Mouse (Mus musculus): Measurements from ENCODE around the gene Galm. TPM values are rescaled to one million over a fixed set of nuclear protein-coding genes. Genes with fewer than 3 reads are reported as not detected.

The Galm gene
- polyA plus RNA-seq, 1 experiment = 2.5 TPM

DNA sequence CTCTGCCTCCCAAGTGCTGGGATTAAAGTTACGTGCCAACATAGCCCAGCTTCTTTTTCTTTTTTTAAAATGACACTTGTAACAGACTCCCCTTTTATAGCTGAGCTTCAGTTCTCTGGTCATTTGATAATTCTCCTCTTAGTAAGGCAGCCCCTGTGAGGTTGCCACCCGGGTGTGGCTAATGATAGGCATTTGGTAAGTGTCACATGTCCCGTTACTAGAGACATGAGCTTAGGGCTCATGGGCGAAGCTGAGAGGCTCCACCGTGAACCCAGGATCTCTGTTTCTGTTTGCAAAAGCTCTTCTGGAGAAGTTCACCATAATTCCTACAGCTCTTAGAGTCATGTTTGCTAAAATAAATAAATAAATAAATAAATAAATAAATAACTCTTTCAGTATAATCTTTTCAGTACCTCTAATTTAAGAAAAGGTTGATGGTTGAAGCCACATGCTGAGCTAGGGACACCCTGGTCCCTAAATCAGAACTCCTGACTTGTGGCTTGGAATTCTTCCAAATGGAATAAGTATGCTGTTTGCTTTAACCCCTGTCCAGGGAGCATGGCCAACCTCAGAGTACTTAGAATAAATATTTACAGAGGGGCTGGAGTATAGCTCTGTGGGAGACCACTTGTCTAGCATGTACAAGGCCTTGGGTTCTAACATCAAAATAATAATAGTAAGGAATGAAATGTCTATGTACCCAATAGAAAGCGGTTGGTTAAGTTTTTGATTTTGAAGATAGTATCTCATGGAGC, 16.4 kb downstream of the Galm start:
- TF ChIP-seq USF1 (IDR thresholded peaks at IDR 0.05; ENCODE audit: low read depth) = peak; percentile 51
- TF ChIP-seq MYOD1 (IDR thresholded peaks at IDR 0.05; ENCODE audit: control insufficient read depth in 1 of 3, insufficient read length in 2 of 3, low read depth in 2 of 3) = no peak
- Histone ChIP-seq H3K4me2 (ENCODE audit: low read depth) (no peak overlapping the region), H3K36me3 (ENCODE audit: control insufficient read depth, insufficient read depth) (no peaks in the 10 kb centered on the region), H3K79me2 (ENCODE audit: control insufficient read depth, insufficient read depth) (no peaks in the 10 kb centered on the region), H3K4me3 (no peak overlapping the region), H3ac (ENCODE audit: control insufficient read depth, insufficient read length) (no peak overlapping the region), H3K27me3 (ENCODE audit: control insufficient read depth, insufficient read depth, insufficient read length) (no peaks in the 10 kb centered on the region)

DNA sequence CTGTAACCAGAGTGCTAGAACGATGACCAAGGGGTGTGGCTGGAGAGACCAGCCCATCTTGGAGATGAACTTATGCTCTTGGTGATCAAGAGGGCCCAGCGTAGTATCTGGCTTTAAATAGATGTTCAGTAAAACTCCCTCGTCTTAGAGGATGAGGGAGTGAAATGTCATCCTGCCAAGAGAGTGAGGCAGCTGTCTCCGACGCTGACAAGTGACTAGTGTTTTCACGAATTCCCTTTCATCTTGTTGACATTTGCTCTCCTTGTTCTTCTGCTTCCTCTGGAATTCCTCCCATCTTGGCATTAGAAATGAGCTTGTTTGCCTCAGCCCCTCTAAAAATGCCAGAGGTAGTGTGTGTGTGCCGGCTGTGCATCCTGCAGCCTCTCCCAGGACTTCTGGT, 17.9 kb downstream of the Galm start:
- H3ac ChIP-seq (ENCODE audit: control insufficient read depth, insufficient read length) = no peak overlapping the region
- TF ChIP-seq MYOD1 (IDR thresholded peaks at IDR 0.05; ENCODE audit: control insufficient read depth in 1 of 3, insufficient read length in 2 of 3, low read depth in 2 of 3) (peak in 2 of 3 experiments; percentile 47 to 81), E2F4 (IDR thresholded peaks at IDR 0.05; ENCODE audit: insufficient read depth) (no peak), MYOG (IDR thresholded peaks at IDR 0.05; ENCODE audit: control insufficient read depth in 1 of 3, insufficient read depth in 1 of 3, insufficient read length in 2 of 3, low read depth in 2 of 3) (peak in 1 of 3 experiments; percentile 59)
- no peaks in the 10 kb centered on the region for H3K36me3 ChIP-seq (ENCODE audit: control insufficient read depth, insufficient read depth)
- no peaks in the 10 kb centered on the region for H3K27me3 ChIP-seq (ENCODE audit: control insufficient read depth, insufficient read depth, insufficient read length)
- no peaks in the 10 kb centered on the region for H3K79me2 ChIP-seq (ENCODE audit: control insufficient read depth, insufficient read depth)
- H3K4me3 ChIP-seq = no peak overlapping the region
- H3K4me2 ChIP-seq (ENCODE audit: low read depth) = peak overlapping the region; percentile 18

DNA sequence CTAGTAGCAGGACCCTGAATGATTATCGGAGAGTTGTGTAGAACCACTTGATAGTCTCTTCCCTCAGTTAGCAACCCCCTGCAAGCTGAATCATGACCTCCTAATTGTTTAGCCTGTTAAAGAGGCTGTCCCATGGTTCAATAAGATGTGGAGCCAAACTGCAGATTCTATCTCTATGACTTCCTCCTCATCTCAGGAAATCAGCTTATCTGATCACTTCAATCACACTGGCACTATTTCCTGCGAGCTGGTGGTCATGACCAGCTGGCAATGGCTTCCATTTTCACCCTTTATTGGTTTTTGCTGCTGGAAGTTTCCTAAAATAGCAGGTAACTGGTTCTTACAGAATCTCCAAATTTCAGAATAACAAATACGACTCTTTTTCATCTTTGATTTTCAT, 18.5 kb downstream of the Galm start:
- H3K4me3 ChIP-seq = no peak overlapping the region
- peak overlapping the region; percentile 16 for H3K4me2 ChIP-seq (ENCODE audit: low read depth)
- no peaks in the 10 kb centered on the region for H3K27me3 ChIP-seq (ENCODE audit: control insufficient read depth, insufficient read depth, insufficient read length)
- TF ChIP-seq POLR2AphosphoS2 (IDR thresholded peaks at IDR 0.05; ENCODE audit: insufficient read length, low read depth) (no peak), TCF3 (IDR thresholded peaks at IDR 0.05; ENCODE audit: insufficient read length, low read depth) (no peak), SRF (IDR thresholded peaks at IDR 0.05; ENCODE audit: control insufficient read depth, insufficient read length, low read depth) (no peak), TCF12 (IDR thresholded peaks at IDR 0.05; ENCODE audit: insufficient read depth, poor library complexity, severe bottlenecking) (no peak), MAX (IDR thresholded peaks at IDR 0.05; ENCODE audit: low read depth) (no peak), POLR2A (IDR thresholded peaks at IDR 0.05; ENCODE audit: insufficient read length, low read depth) (no peak), MYOD1 (IDR thresholded peaks at IDR 0.05; ENCODE audit: control insufficient read depth in 1 of 3, insufficient read length in 2 of 3, low read depth in 2 of 3) (no peak), E2F4 (IDR thresholded peaks at IDR 0.05; ENCODE audit: insufficient read depth) (no peak), USF1 (IDR thresholded peaks at IDR 0.05; ENCODE audit: low read depth) (no peak), MYOG (IDR thresholded peaks at IDR 0.05; ENCODE audit: control insufficient read depth in 1 of 3, insufficient read depth in 1 of 3, insufficient read length in 2 of 3, low read depth in 2 of 3) (no peak), REST (IDR thresholded peaks at IDR 0.05; ENCODE audit: insufficient read depth, insufficient read length) (no peak), CEBPB (IDR thresholded peaks at IDR 0.05; ENCODE audit: insufficient read depth, poor library complexity, severe bottlenecking) (no peak)
- H3K36me3 ChIP-seq (ENCODE audit: control insufficient read depth, insufficient read depth) = no peaks in the 10 kb centered on the region
- H3ac ChIP-seq (ENCODE audit: control insufficient read depth, insufficient read length) = no peak overlapping the region
- no peaks in the 10 kb centered on the region for H3K79me2 ChIP-seq (ENCODE audit: control insufficient read depth, insufficient read depth)

DNA sequence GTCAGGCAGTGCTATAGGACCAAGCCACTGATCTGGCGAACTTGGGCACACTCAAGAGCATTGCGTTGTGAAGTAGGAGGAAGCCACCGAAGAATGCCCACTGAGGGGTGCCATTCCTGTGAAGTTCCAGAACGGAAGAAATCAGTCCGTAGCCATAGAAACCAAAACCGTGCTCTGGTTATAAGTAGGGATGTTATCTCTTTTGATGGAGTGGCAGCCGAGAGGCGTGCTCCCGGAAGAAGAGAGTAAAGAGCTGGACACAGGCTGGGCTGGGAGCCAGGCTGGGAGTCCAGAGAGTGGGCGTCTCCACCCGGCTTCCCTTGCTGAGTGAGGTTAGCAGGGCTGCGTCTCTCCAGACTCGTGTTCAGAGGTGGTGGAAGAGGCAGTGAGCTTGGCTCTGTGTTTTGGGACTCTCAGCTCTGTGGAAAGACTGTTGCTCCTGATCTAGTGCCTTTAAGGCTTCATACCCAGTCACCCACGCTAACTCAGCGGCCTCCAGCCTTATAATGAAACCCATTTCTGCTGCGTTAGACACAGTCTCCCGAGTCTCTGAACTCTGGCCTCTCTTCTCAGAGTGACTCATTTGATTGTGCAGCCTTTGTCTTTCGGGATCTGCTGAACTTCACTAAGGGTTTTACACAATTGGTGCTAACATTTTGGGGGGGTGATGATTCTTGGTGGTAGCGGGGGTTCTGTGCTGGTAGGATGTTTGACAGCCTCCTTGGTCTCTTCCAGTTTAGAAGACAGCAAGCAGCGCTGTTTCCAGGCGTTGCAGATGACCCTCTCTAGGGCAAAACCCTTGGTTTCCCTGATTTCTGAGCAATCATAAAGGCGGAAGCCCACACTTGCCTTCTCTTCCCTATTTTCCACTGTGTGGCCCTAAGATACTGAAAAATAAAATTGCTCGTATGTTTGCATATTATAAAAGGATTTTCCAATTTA, 21.1 kb downstream of the Galm start:
- H3ac ChIP-seq (ENCODE audit: control insufficient read depth, insufficient read length) = no peak overlapping the region
- no peaks in the 10 kb centered on the region for H3K27me3 ChIP-seq (ENCODE audit: control insufficient read depth, insufficient read depth, insufficient read length)
- peak overlapping the region; percentile 83 for H3K4me2 ChIP-seq (ENCODE audit: low read depth)
- H3K36me3 ChIP-seq (ENCODE audit: control insufficient read depth, insufficient read depth) = no peaks in the 10 kb centered on the region
- no peak for TF ChIP-seq MYOD1 (IDR thresholded peaks at IDR 0.05; ENCODE audit: control insufficient read depth in 1 of 3, insufficient read length in 2 of 3, low read depth in 2 of 3)
- no peak for TF ChIP-seq MYOG (IDR thresholded peaks at IDR 0.05; ENCODE audit: control insufficient read depth in 1 of 3, insufficient read depth in 1 of 3, insufficient read length in 2 of 3, low read depth in 2 of 3)
- no peak for TF ChIP-seq REST (IDR thresholded peaks at IDR 0.05; ENCODE audit: insufficient read depth, insufficient read length)
- TF ChIP-seq TCF3 (IDR thresholded peaks at IDR 0.05; ENCODE audit: insufficient read length, low read depth) = no peak
- TF ChIP-seq TCF12 (IDR thresholded peaks at IDR 0.05; ENCODE audit: insufficient read depth, poor library complexity, severe bottlenecking) = no peak
- no peak for TF ChIP-seq USF1 (IDR thresholded peaks at IDR 0.05; ENCODE audit: low read depth)
- no peak for TF ChIP-seq SRF (IDR thresholded peaks at IDR 0.05; ENCODE audit: control insufficient read depth, insufficient read length, low read depth)
- TF ChIP-seq CEBPB (IDR thresholded peaks at IDR 0.05; ENCODE audit: insufficient read depth, poor library complexity, severe bottlenecking) = no peak
- TF ChIP-seq POLR2A (IDR thresholded peaks at IDR 0.05; ENCODE audit: insufficient read length, low read depth) = no peak
- no peak for TF ChIP-seq E2F4 (IDR thresholded peaks at IDR 0.05; ENCODE audit: insufficient read depth)
- TF ChIP-seq MAX (IDR thresholded peaks at IDR 0.05; ENCODE audit: low read depth) = no peak
- TF ChIP-seq POLR2AphosphoS2 (IDR thresholded peaks at IDR 0.05; ENCODE audit: insufficient read length, low read depth) = no peak
- no peaks in the 10 kb centered on the region for H3K79me2 ChIP-seq (ENCODE audit: control insufficient read depth, insufficient read depth)
- no peak overlapping the region for H3K4me3 ChIP-seq
